Mouse (Mus musculus) liver, embryonic 12.5 days (tissue): Measurements from ENCODE around the gene Phrf1. TPM values are rescaled to one million over a fixed set of nuclear protein-coding genes. Genes with fewer than 3 reads are reported as not detected.

ENCODE experiments used
- ATAC-seq: fragments of 200-750 bp; cut with Nextera tagmentation; 2 replicates; pipeline ENCODE4 v1.8.0; 2017; ENCODE audit warnings: moderate number of reproducible peaks, mild to moderate bottlenecking, moderate library complexity
- H3K27ac ChIP-seq: fragments of 300-500 bp; sonication (generic); 2 replicates; pipeline ENCODE4 v1.5.1; 2016; ENCODE audit warnings: mild to moderate bottlenecking
- H3K27me3 ChIP-seq: fragments of 300-500 bp; sonication (generic); replicated peaks from 2 replicates; pipeline ENCODE4 v1.6.1; 2016; ENCODE audit warnings: mild to moderate bottlenecking, moderate library complexity
- H3K36me3 ChIP-seq: fragments of 300-500 bp; sonication (generic); 2 replicates; pipeline ENCODE4 v1.6.1; 2016; ENCODE audit warnings: mild to moderate bottlenecking, moderate library complexity
- H3K4me1 ChIP-seq: fragments of 300-500 bp; sonication (generic); 2 replicates; pipeline ENCODE4 v1.6.1; 2016
- H3K4me2 ChIP-seq: fragments of 300-500 bp; sonication (generic); 2 replicates; pipeline ENCODE4 v1.6.1; 2016; ENCODE audit warnings: mild to moderate bottlenecking, moderate library complexity
- H3K4me3 ChIP-seq: fragments of 300-500 bp; sonication (generic); 2 replicates; pipeline ENCODE4 v1.5.1; 2016; ENCODE audit warnings: mild to moderate bottlenecking, moderate library complexity
- H3K9ac ChIP-seq: fragments of 300-500 bp; sonication (generic); 2 replicates; pipeline ENCODE4 v1.6.1; 2016; ENCODE audit warnings: mild to moderate bottlenecking, moderate library complexity
- H3K9me3 ChIP-seq: fragments of 300-500 bp; sonication (generic); replicated peaks from 2 replicates; pipeline ENCODE4 v1.6.1; 2016; ENCODE audit warnings: mild to moderate bottlenecking, moderate library complexity
- whole genome bisulfite sequencing: fragments of 180-500 bp; shearing (Covaris S2); methylation state at CpG from one replicate; pipeline ENCODE4 v1.1.7; 2016; ENCODE audit not compliant: insufficient replicate concordance; 5-methylcytosine and 5-hydroxymethylcytosine counted together
- polyA plus RNA-seq: library from polyadenylated mRNA; unstranded; fragments of >200 nt; fragmentation: Nextera tagmentation; extraction: Ambion mirVana; gene quantifications from 2 replicates; pipeline ENCODE4 v1.2.1, GENCODE M21; 2016

Phrf1 gene
- polyA plus RNA-seq, 1 experiment from 2014 or later: 52.9 TPM

- Histone ChIP-seq H3K36me3 (no peaks in the 10 kb centered on the region), H3K4me3 (peak within 1 kb of the TSS; percentile 42), H3K27ac (no peak within 1 kb of the TSS), H3K4me2 (peak within 1 kb of the TSS; percentile 77), H3K9ac (peak within 1 kb of the TSS; percentile 54), H3K27me3 (peaks cover 72% of the 10 kb centered on the region), H3K4me1 (peaks cover 15% of the 10 kb centered on the region), H3K9me3 (no peaks in the 10 kb centered on the region)
- WGBS: 5% methylated on average over 46 of the region's 46 CpGs
- ATAC-seq: peak; percentile 46
Observed at GRCm38 (mm10) chr7:141278766-141279590, 50.4 kb downstream of the Phrf1 start, which contains the start of gene Sct. Sct (minus strand) TSS chr7:141279133.

GRCm38 (mm10) chr7:141281442-141281841 lies 52.9 kb downstream of the Phrf1 start:
- 76% methylated on average over 6 of the region's 6 CpGs for WGBS

GRCm38 (mm10) chr7:141282756-141283155 lies 54.2 kb downstream of the Phrf1 start:
- no peaks in the 10 kb centered on the region for H3K36me3 ChIP-seq
- no peak overlapping the region for H3K27ac ChIP-seq
- 69% methylated on average over 4 of the region's 4 CpGs for WGBS
- H3K27me3 ChIP-seq: peaks cover 55% of the 10 kb centered on the region
- no peak overlapping the region for H3K4me2 ChIP-seq
- no peak for ATAC-seq
- no peak overlapping the region for H3K9ac ChIP-seq
- H3K9me3 ChIP-seq: no peaks in the 10 kb centered on the region
- no peak overlapping the region for H3K4me3 ChIP-seq
- peaks cover 15% of the 10 kb centered on the region for H3K4me1 ChIP-seq

More at GRCm38 (mm10) chr7:141281442-141281841, 52.9 kb downstream of the Phrf1 start:
- peaks cover 65% of the 10 kb centered on the region for H3K27me3 ChIP-seq
- no peak overlapping the region for H3K4me3 ChIP-seq
- no peak overlapping the region for H3K4me2 ChIP-seq
- no peak overlapping the region for H3K9ac ChIP-seq
- H3K9me3 ChIP-seq: no peaks in the 10 kb centered on the region
- peaks cover 15% of the 10 kb centered on the region for H3K4me1 ChIP-seq
- H3K36me3 ChIP-seq: no peaks in the 10 kb centered on the region
- H3K27ac ChIP-seq: no peak overlapping the region
- ATAC-seq: no peak

- peaks cover 8% of the 10 kb centered on the region for H3K4me1 ChIP-seq
- H3K36me3 ChIP-seq: no peaks in the 10 kb centered on the region
- no peak overlapping the region for H3K4me3 ChIP-seq
- H3K27me3 ChIP-seq: peaks cover 60% of the 10 kb centered on the region
- 63% methylated on average over 3 of the region's 3 CpGs for WGBS
- no peaks in the 10 kb centered on the region for H3K9me3 ChIP-seq
- no peak overlapping the region for H3K27ac ChIP-seq
- ATAC-seq: no peak
- no peak overlapping the region for H3K9ac ChIP-seq
- H3K4me2 ChIP-seq: no peak overlapping the region
Observed at GRCm38 (mm10) chr7:141288042-141288441, 59.5 kb downstream of the Phrf1 start.

- Histone ChIP-seq H3K4me3 (peak within 1 kb of the TSS; percentile 45), H3K27me3 (peaks cover 89% of the 10 kb centered on the region), H3K36me3 (peaks cover 6% of the 10 kb centered on the region; the same call in 1 of the 2 replicates), H3K9ac (no peak within 1 kb of the TSS; the same call in 1 of the 2 replicates), H3K4me1 (peaks cover 23% of the 10 kb centered on the region), H3K9me3 (no peaks in the 10 kb centered on the region), H3K27ac (no peak within 1 kb of the TSS), H3K4me2 (peak within 1 kb of the TSS; percentile 67)
- 3% methylated on average over 46 of the region's 46 CpGs for WGBS
- no peak for ATAC-seq
Observed at GRCm38 (mm10) chr7:141291921-141292582, 63.5 kb downstream of the Phrf1 start, which contains the start of gene Drd4. Drd4 (plus strand) TSS chr7:141292006.

GRCm38 (mm10) chr7:141292583-141293388 lies 64.2 kb downstream of the Phrf1 start:
- H3K27me3 ChIP-seq: peaks cover 86% of the 10 kb centered on the region
- no peak overlapping the region for H3K4me2 ChIP-seq
- H3K9me3 ChIP-seq: no peaks in the 10 kb centered on the region
- H3K36me3 ChIP-seq: peaks cover 11% of the 10 kb centered on the region
- H3K27ac ChIP-seq: no peak overlapping the region
- no peak for ATAC-seq
- 0 out of 2 replicates have a peak overlapping the region, but pooled peaks have one; percentile 45 for H3K4me3 ChIP-seq
- H3K9ac ChIP-seq: no peak overlapping the region
- 31% methylated on average over 15 of the region's 15 CpGs for WGBS
- peaks cover 28% of the 10 kb centered on the region for H3K4me1 ChIP-seq

GRCm38 (mm10) chr7:141293852-141294471 lies 65.4 kb downstream of the Phrf1 start:
- peaks cover 11% of the 10 kb centered on the region for H3K36me3 ChIP-seq
- peaks cover 34% of the 10 kb centered on the region for H3K4me1 ChIP-seq
- no peak for ATAC-seq
- no peak overlapping the region for H3K9ac ChIP-seq
- 2% methylated on average over 53 of the region's 53 CpGs for WGBS
- H3K27me3 ChIP-seq: peaks cover 75% of the 10 kb centered on the region
- H3K27ac ChIP-seq: no peak overlapping the region
- H3K4me3 ChIP-seq: peak overlapping the region; percentile 30
- H3K4me2 ChIP-seq: peak overlapping the region; percentile 55
- no peaks in the 10 kb centered on the region for H3K9me3 ChIP-seq

- 8% methylated on average over 21 of the region's 22 CpGs for WGBS
Observed at GRCm38 (mm10) chr7:141294479-141294878, 65.9 kb downstream of the Phrf1 start.

GRCm38 (mm10) chr7:141297926-141298650 lies 69.5 kb downstream of the Phrf1 start:
- Histone ChIP-seq H3K4me2 (no peak overlapping the region), H3K4me1 (peaks cover 27% of the 10 kb centered on the region), H3K27me3 (peaks cover 35% of the 10 kb centered on the region), H3K9me3 (no peaks in the 10 kb centered on the region), H3K27ac (no peak overlapping the region), H3K36me3 (peaks cover 52% of the 10 kb centered on the region), H3K4me3 (no peak overlapping the region), H3K9ac (no peak overlapping the region)
- WGBS: 56% methylated on average over 3 of the region's 3 CpGs
- peak; percentile 57 for ATAC-seq

More at GRCm38 (mm10) chr7:141294479-141294878, 65.9 kb downstream of the Phrf1 start:
- Histone ChIP-seq H3K27ac (no peak overlapping the region), H3K36me3 (peaks cover 16% of the 10 kb centered on the region), H3K9ac (no peak overlapping the region), H3K4me1 (peaks cover 34% of the 10 kb centered on the region), H3K4me3 (peak overlapping the region; percentile 30), H3K9me3 (no peaks in the 10 kb centered on the region), H3K27me3 (peaks cover 71% of the 10 kb centered on the region), H3K4me2 (peak overlapping the region; percentile 55)
- no peak for ATAC-seq

GRCm38 (mm10) chr7:141299175-141299574 lies 70.6 kb downstream of the Phrf1 start:
- Histone ChIP-seq H3K9ac (no peak overlapping the region), H3K4me3 (no peak overlapping the region), H3K27ac (no peak overlapping the region), H3K9me3 (no peaks in the 10 kb centered on the region), H3K4me2 (no peak overlapping the region), H3K36me3 (peaks cover 63% of the 10 kb centered on the region), H3K4me1 (peaks cover 19% of the 10 kb centered on the region), H3K27me3 (peaks cover 24% of the 10 kb centered on the region)
- 85% methylated on average over 8 of the region's 8 CpGs for WGBS
- no peak for ATAC-seq

- peaks cover 11% of the 10 kb centered on the region; the same call in 1 of the 2 replicates for H3K4me1 ChIP-seq
- H3K9ac ChIP-seq: no peak overlapping the region
- peaks cover 85% of the 10 kb centered on the region for H3K36me3 ChIP-seq
- no peak overlapping the region for H3K4me2 ChIP-seq
- H3K27ac ChIP-seq: no peak overlapping the region
- no peaks in the 10 kb centered on the region for H3K9me3 ChIP-seq
- WGBS: 88% methylated on average over 9 of the region's 9 CpGs
- H3K27me3 ChIP-seq: peaks cover 2% of the 10 kb centered on the region
- no peak overlapping the region for H3K4me3 ChIP-seq
- ATAC-seq: no peak
Observed at GRCm38 (mm10) chr7:141301386-141301785, 72.8 kb downstream of the Phrf1 start.
